Mouse (Mus musculus): ENCODE data around the gene Sox10. TPM values are rescaled to one million over a fixed set of nuclear protein-coding genes. Genes with fewer than 3 reads are reported as not detected.

The Sox10 gene
- not detected in 2 replicates for total RNA-seq (2014; fragmentation: Nextera tagmentation)
- total RNA-seq (2017) = 0.11 TPM in 1 of 2 replicates, not detected in the other
- not detected in 2 replicates for polyA plus RNA-seq (2012)

DNA sequence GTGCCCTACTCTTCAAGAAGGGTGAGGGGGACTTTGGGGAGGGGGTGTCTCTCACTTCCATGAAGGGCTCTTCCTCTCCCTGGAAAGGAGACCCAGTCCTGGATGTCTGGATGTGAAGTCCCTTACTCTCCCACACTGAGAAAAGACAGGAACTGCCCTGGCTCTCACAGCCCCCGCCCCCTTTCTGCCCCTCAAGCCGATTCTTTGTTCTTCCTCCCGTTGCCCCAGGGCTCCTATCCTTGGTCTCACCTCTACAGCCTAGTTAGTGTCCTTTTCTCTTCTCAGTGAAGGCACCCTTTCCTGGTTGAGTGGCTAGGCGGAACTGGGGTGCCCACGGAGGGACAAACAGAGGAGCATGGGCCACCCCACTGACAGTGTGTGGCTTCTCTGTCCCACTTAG lies at the start of gene Sox10:
Gene Sox10, minus strand, starts transcription at position 101 of the 400 bp plus-strand sequence.
- Histone ChIP-seq H3K36me3 (replicated peaks) (no peaks in the 10 kb centered on the region), H3K9me3 (replicated peaks) (no peaks in the 10 kb centered on the region), H3K4me3 (ENCODE audit: low read depth, low read length) (no peak within 1 kb of the TSS), H3K4me1 (ENCODE audit: insufficient read depth, low read depth, low read length) (no peaks in the 10 kb centered on the region), H3K27me3 (ENCODE audit: insufficient read depth, low read length) (peaks cover 70% of the 10 kb centered on the region)
- ATAC-seq (ENCODE audit: extremely low read depth, insufficient number of reproducible peaks, low FRiP score, poor library complexity, severe bottlenecking) (no peak), DNase-seq (ENCODE audit: low spot score) (no peak)
- TF ChIP-seq GATA2 (IDR thresholded peaks at IDR 0.05; ENCODE audit: borderline replicate concordance, low read depth, low read length) (no peak), POLR2AphosphoS5 (IDR thresholded peaks at IDR 0.05; ENCODE audit: insufficient replicate concordance, low read depth, low read length) (no peak), TAL1 (conservative IDR thresholded peaks at IDR 0.05; ENCODE audit: low read depth, low read length) (no peak), GATA1 (IDR thresholded peaks at IDR 0.05; ENCODE audit: borderline replicate concordance, low read length) (no peak), CTCF (IDR thresholded peaks at IDR 0.05; ENCODE audit: low read depth, low read length) (no peak)

DNA sequence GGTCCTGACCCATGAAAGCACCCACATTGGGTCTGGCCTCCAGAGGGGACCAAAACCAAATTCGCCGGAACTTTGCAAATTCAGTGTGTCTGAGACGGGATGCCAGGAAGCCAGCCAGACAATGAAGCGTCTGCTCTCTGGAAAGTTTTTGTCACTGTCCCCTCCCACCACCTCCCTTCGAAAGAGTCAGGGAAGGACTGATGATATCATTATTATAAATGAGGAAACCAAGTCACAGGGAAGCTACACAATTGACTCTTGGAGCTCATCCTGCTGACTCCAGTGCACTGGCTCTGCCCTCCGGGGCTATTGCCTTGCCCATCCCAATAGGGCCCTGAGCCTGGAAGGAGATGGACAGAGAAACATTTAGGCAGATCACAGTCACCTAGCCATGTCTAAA lies 48.6 kb upstream of the Sox10 start:
- DNase-seq (ENCODE audit: low spot score) (no peak), ATAC-seq (ENCODE audit: extremely low read depth, insufficient number of reproducible peaks, low FRiP score, poor library complexity, severe bottlenecking) (no peak)
- Histone ChIP-seq H3K36me3 (replicated peaks) (no peaks in the 10 kb centered on the region), H3K4me1 (ENCODE audit: insufficient read depth, low read depth, low read length) (no peaks in the 10 kb centered on the region), H3K27me3 (ENCODE audit: insufficient read depth, low read length) (peaks cover 29% of the 10 kb centered on the region), H3K4me3 (ENCODE audit: low read depth, low read length) (no peak overlapping the region), H3K9me3 (replicated peaks) (no peaks in the 10 kb centered on the region)
- TF ChIP-seq GATA1 (IDR thresholded peaks at IDR 0.05; ENCODE audit: borderline replicate concordance, low read length) (no peak), CTCF (IDR thresholded peaks at IDR 0.05; ENCODE audit: low read depth, low read length) (no peak), TAL1 (conservative IDR thresholded peaks at IDR 0.05; ENCODE audit: low read depth, low read length) (no peak), GATA2 (IDR thresholded peaks at IDR 0.05; ENCODE audit: borderline replicate concordance, low read depth, low read length) (no peak), POLR2AphosphoS5 (IDR thresholded peaks at IDR 0.05; ENCODE audit: insufficient replicate concordance, low read depth, low read length) (no peak)

DNA sequence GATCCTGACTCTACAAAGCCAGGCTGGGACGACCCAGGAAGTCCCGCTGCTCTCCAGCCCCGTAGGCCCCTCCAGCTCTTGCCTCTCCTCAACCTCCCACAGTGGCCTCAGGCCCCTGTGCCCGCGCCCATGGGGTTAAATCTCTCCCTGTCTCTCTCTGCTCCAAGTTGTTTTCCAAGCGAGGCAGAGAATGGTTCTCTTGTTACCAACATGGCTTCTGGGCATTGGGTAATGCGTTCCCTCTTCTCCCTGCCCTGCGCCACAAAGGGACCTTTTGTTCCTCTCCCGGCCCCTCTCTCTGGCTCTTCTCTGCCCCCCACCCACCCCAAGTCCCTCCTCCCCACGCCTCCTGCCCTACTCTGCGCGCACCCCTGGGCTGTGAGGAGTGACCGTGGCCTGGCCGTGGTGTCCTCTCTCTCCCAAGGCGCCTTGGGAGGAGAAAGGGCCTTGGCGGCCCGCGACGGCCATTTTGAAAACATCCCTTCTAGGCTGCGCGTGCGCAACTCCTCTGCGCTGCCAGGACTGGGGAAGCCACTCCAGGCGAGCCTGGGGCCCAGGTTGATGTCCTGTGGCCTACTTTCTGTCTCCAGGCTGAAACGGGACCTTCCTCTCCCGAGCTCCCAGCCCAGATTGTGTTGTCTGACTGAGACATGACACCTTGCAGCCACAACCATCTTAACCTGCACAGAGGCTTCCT lies 47.9 kb upstream of the Sox10 start:
- peaks cover 29% of the 10 kb centered on the region for H3K27me3 ChIP-seq (ENCODE audit: insufficient read depth, low read length)
- H3K36me3 ChIP-seq (replicated peaks) = no peaks in the 10 kb centered on the region
- DNase-seq (ENCODE audit: low spot score) (no peak), ATAC-seq (ENCODE audit: extremely low read depth, insufficient number of reproducible peaks, low FRiP score, poor library complexity, severe bottlenecking) (no peak)
- H3K4me1 ChIP-seq (ENCODE audit: insufficient read depth, low read depth, low read length) = no peaks in the 10 kb centered on the region
- H3K9me3 ChIP-seq (replicated peaks) = no peaks in the 10 kb centered on the region
- no peak overlapping the region for H3K4me3 ChIP-seq (ENCODE audit: low read depth, low read length)
- no peak for TF ChIP-seq POLR2AphosphoS5 (IDR thresholded peaks at IDR 0.05; ENCODE audit: insufficient replicate concordance, low read depth, low read length)
- no peak for TF ChIP-seq GATA1 (IDR thresholded peaks at IDR 0.05; ENCODE audit: borderline replicate concordance, low read length)
- TF ChIP-seq CTCF (IDR thresholded peaks at IDR 0.05; ENCODE audit: low read depth, low read length) = no peak
- TF ChIP-seq TAL1 (conservative IDR thresholded peaks at IDR 0.05; ENCODE audit: low read depth, low read length) = no peak
- TF ChIP-seq GATA2 (IDR thresholded peaks at IDR 0.05; ENCODE audit: borderline replicate concordance, low read depth, low read length) = no peak

DNA sequence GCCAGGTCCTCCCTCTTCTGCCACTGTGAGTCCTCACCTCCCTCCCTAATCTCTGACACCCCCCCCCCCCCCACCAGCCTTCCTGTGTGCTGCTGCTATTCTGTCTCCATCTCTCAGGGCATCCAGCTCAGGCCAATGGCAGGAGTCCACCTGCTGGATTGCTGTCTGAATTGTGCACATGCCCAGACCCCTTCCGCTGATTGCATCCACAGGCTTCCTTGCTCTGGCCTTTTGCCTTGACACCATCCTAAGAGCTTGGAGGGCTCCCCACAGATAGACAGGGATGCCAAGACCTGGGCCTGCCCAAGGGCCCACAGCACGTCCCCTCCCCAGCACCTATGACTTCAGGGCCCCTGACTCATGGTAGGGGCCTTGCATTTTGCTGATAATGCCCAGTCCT lies 45.3 kb upstream of the Sox10 start:
- H3K4me1 ChIP-seq (ENCODE audit: insufficient read depth, low read depth, low read length) = no peaks in the 10 kb centered on the region
- H3K36me3 ChIP-seq (replicated peaks) = no peaks in the 10 kb centered on the region
- TF ChIP-seq CTCF (IDR thresholded peaks at IDR 0.05; ENCODE audit: low read depth, low read length) (no peak), GATA1 (IDR thresholded peaks at IDR 0.05; ENCODE audit: borderline replicate concordance, low read length) (no peak), GATA2 (IDR thresholded peaks at IDR 0.05; ENCODE audit: borderline replicate concordance, low read depth, low read length) (no peak), POLR2AphosphoS5 (IDR thresholded peaks at IDR 0.05; ENCODE audit: insufficient replicate concordance, low read depth, low read length) (no peak), TAL1 (conservative IDR thresholded peaks at IDR 0.05; ENCODE audit: low read depth, low read length) (no peak)
- no peak overlapping the region for H3K4me3 ChIP-seq (ENCODE audit: low read depth, low read length)
- peaks cover 23% of the 10 kb centered on the region for H3K27me3 ChIP-seq (ENCODE audit: insufficient read depth, low read length)
- no peak for DNase-seq (ENCODE audit: low spot score)
- ATAC-seq (ENCODE audit: extremely low read depth, insufficient number of reproducible peaks, low FRiP score, poor library complexity, severe bottlenecking) = no peak
- no peaks in the 10 kb centered on the region for H3K9me3 ChIP-seq (replicated peaks)

DNA sequence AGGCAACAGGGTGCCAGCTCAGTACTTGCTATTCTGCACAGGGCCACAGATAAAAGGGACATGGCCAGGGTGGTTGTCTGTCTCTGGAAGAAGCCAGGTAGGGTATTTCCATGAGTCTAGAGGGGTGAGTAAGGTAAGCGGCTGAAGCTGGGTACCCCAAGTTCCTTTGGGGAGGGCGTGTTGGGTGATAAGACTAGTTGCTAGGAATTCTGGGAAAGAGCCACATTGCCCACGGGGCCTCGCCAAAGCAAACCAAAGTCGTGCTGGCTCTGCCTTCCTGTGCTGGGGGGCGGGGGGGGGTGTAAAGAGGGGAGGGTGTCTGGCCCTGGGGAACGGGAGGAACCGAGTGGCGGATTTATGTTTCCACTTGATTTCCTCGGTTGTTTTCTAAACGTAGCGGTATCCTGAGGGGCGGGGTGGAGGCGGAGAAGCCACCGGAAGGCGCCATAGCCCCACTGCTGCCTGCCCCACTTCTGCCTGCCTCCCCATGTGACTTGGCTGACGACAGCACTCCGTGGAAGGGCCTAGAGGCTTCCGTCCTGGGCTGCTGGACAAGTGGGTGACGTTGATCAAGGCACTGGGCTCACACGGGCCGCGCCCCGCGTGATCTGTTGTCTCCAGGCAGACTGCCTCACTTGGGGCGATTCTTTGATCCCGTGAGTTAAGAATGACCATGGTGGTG lies 43.9 kb upstream of the Sox10 start:
- Histone ChIP-seq H3K4me1 (ENCODE audit: insufficient read depth, low read depth, low read length) (no peaks in the 10 kb centered on the region), H3K36me3 (replicated peaks) (no peaks in the 10 kb centered on the region), H3K4me3 (ENCODE audit: low read depth, low read length) (no peak overlapping the region), H3K9me3 (replicated peaks) (no peaks in the 10 kb centered on the region), H3K27me3 (ENCODE audit: insufficient read depth, low read length) (peaks cover 25% of the 10 kb centered on the region)
- TF ChIP-seq GATA2 (IDR thresholded peaks at IDR 0.05; ENCODE audit: borderline replicate concordance, low read depth, low read length) (no peak), GATA1 (IDR thresholded peaks at IDR 0.05; ENCODE audit: borderline replicate concordance, low read length) (no peak)
- ATAC-seq (ENCODE audit: extremely low read depth, insufficient number of reproducible peaks, low FRiP score, poor library complexity, severe bottlenecking) = no peak
- no peak for DNase-seq (ENCODE audit: low spot score)

DNA sequence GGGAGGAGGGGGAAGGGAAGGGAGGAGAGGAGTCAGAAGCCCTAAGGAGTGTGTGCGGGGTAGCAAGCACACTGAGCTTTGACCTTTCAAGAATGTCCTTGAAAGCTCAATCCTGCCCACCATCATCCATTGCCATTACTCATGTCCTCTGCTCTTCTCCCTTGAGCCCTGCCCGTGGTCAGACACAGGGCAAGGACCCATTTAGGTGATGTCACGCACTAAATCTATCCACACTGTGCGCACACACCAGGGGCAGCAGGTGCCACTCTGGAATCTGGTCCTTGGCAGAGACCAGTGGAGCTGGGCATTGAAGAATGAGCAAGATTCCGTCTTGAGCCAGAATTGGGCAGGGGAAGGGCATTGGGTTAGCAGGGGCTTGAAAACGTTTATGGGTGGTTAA lies 43.2 kb upstream of the Sox10 start:
- no peak for DNase-seq (ENCODE audit: low spot score)
- peaks cover 28% of the 10 kb centered on the region for H3K27me3 ChIP-seq (ENCODE audit: insufficient read depth, low read length)
- no peak for TF ChIP-seq CTCF (IDR thresholded peaks at IDR 0.05; ENCODE audit: low read depth, low read length)
- no peak for TF ChIP-seq TAL1 (conservative IDR thresholded peaks at IDR 0.05; ENCODE audit: low read depth, low read length)
- no peak for TF ChIP-seq GATA1 (IDR thresholded peaks at IDR 0.05; ENCODE audit: borderline replicate concordance, low read length)
- TF ChIP-seq GATA2 (IDR thresholded peaks at IDR 0.05; ENCODE audit: borderline replicate concordance, low read depth, low read length) = no peak
- no peak for TF ChIP-seq POLR2AphosphoS5 (IDR thresholded peaks at IDR 0.05; ENCODE audit: insufficient replicate concordance, low read depth, low read length)

More for the DNA sequence above, 43.2 kb upstream of the Sox10 start:
- Histone ChIP-seq H3K9me3 (replicated peaks) (no peaks in the 10 kb centered on the region), H3K36me3 (replicated peaks) (no peaks in the 10 kb centered on the region), H3K4me3 (ENCODE audit: low read depth, low read length) (no peak overlapping the region), H3K4me1 (ENCODE audit: insufficient read depth, low read depth, low read length) (no peaks in the 10 kb centered on the region)
- ATAC-seq (ENCODE audit: extremely low read depth, insufficient number of reproducible peaks, low FRiP score, poor library complexity, severe bottlenecking) = no peak
